Mouse (Mus musculus) midbrain, embryonic 12.5 days (tissue): ENCODE data around the gene Krt87. TPM values are rescaled to one million over a fixed set of nuclear protein-coding genes. Genes with fewer than 3 reads are reported as not detected.

ENCODE experiments used
- ATAC-seq: fragments of 200-750 bp; cut with Nextera tagmentation; 2 replicates; pipeline ENCODE4 v1.8.0; 2017; ENCODE audit warnings: low read depth, moderate TSS enrichment, moderate library complexity; ENCODE audit not compliant: low FRiP score
- H3K27ac ChIP-seq: fragments of 300-500 bp; sonication (generic); replicated peaks from 2 replicates; pipeline ENCODE4 v1.5.1; 2016; ENCODE audit warnings: mild to moderate bottlenecking
- H3K27me3 ChIP-seq: fragments of 300-500 bp; sonication (generic); 2 replicates; pipeline ENCODE4 v1.6.1; 2016; ENCODE audit warnings: mild to moderate bottlenecking
- H3K36me3 ChIP-seq: fragments of 300-500 bp; sonication (generic); 2 replicates; pipeline ENCODE4 v1.6.1; 2016
- H3K4me1 ChIP-seq: fragments of 300-500 bp; sonication (generic); 2 replicates; pipeline ENCODE4 v1.6.1; 2016
- H3K4me2 ChIP-seq: fragments of 300-500 bp; sonication (generic); replicated peaks from 2 replicates; pipeline ENCODE4 v1.6.1; 2016; ENCODE audit warnings: mild to moderate bottlenecking, moderate library complexity
- H3K4me3 ChIP-seq: fragments of 300-500 bp; sonication (generic); 2 replicates; pipeline ENCODE4 v1.5.1; 2016; ENCODE audit warnings: mild to moderate bottlenecking
- H3K9ac ChIP-seq: fragments of 300-500 bp; sonication (generic); replicated peaks from 2 replicates; pipeline ENCODE4 v1.6.1; 2016; ENCODE audit warnings: mild to moderate bottlenecking, moderate library complexity
- H3K9me3 ChIP-seq: fragments of 300-500 bp; sonication (generic); 2 replicates; pipeline ENCODE4 v1.6.1; 2016; ENCODE audit warnings: mild to moderate bottlenecking
- WGBS: fragments of 180-500 bp; shearing (Covaris S2); methylation state at CpG from one replicate; pipeline ENCODE4 v1.1.7; 2016; 5-methylcytosine and 5-hydroxymethylcytosine counted together
- polyA plus RNA-seq: library from polyadenylated mRNA; unstranded; fragments of >200 nt; fragmentation: Nextera tagmentation; extraction: Ambion mirVana; gene quantifications from 2 replicates; pipeline ENCODE4 v1.2.1, GENCODE M21; 2016

Gene Krt87
- polyA plus RNA-seq, 1 experiment from 2014 or later: 0.15 TPM

- Histone ChIP-seq H3K4me2 (no peak overlapping the region), H3K4me1 (0 out of 2 replicates have a peak, but pooled peaks cover 2% of the 10 kb centered on the region), H3K4me3 (no peak overlapping the region), H3K27me3 (peaks cover 36% of the 10 kb centered on the region), H3K27ac (no peak overlapping the region), H3K9me3 (no peaks in the 10 kb centered on the region), H3K36me3 (no peaks in the 10 kb centered on the region), H3K9ac (no peak overlapping the region)
- WGBS: 51% methylated on average over 7 of the region's 7 CpGs
- no peak for ATAC-seq
Observed at GRCm38 (mm10) chr15:101413916-101414635, 24.5 kb downstream of the Krt87 start.

GRCm38 (mm10) chr15:101412188-101412587, 26.4 kb downstream of the Krt87 start:
- 29% methylated on average over 31 of the region's 31 CpGs for WGBS
- peaks cover 36% of the 10 kb centered on the region for H3K27me3 ChIP-seq
- H3K4me1 ChIP-seq: 0 out of 2 replicates have a peak, but pooled peaks cover 2% of the 10 kb centered on the region
- no peak overlapping the region for H3K27ac ChIP-seq
- H3K36me3 ChIP-seq: no peaks in the 10 kb centered on the region
- no peak overlapping the region for H3K9ac ChIP-seq
- no peaks in the 10 kb centered on the region for H3K9me3 ChIP-seq
- no peak for ATAC-seq
- no peak overlapping the region for H3K4me3 ChIP-seq
- H3K4me2 ChIP-seq: no peak overlapping the region

GRCm38 (mm10) chr15:101410775-101411174, 27.8 kb downstream of the Krt87 start, which contains the start of gene Krt7:
Gene Krt7 (plus strand): TSS chr15:101411043.
- Histone ChIP-seq H3K27me3 (peaks cover 36% of the 10 kb centered on the region), H3K27ac (no peak within 1 kb of the TSS), H3K9ac (no peak within 1 kb of the TSS), H3K4me3 (no peak within 1 kb of the TSS), H3K9me3 (no peaks in the 10 kb centered on the region), H3K36me3 (no peaks in the 10 kb centered on the region), H3K4me1 (0 out of 2 replicates have a peak, but pooled peaks cover 2% of the 10 kb centered on the region), H3K4me2 (no peak within 1 kb of the TSS)
- WGBS: 51% methylated on average over 2 of the region's 2 CpGs
- ATAC-seq: no peak

- ATAC-seq: no peak
- no peak overlapping the region for H3K9ac ChIP-seq
- no peak overlapping the region for H3K4me3 ChIP-seq
- no peak overlapping the region for H3K4me2 ChIP-seq
- no peaks in the 10 kb centered on the region for H3K4me1 ChIP-seq
- no peaks in the 10 kb centered on the region for H3K36me3 ChIP-seq
- H3K9me3 ChIP-seq: no peaks in the 10 kb centered on the region
- H3K27me3 ChIP-seq: no peaks in the 10 kb centered on the region
- 87% methylated on average over 8 of the region's 8 CpGs for WGBS
- no peak overlapping the region for H3K27ac ChIP-seq
Observed at GRCm38 (mm10) chr15:101398269-101398668, 40.3 kb downstream of the Krt87 start.

GRCm38 (mm10) chr15:101397683-101398082, 40.9 kb downstream of the Krt87 start:
- no peak overlapping the region for H3K4me3 ChIP-seq
- no peak for ATAC-seq
- H3K9ac ChIP-seq: no peak overlapping the region
- WGBS: 95% methylated on average over 2 of the region's 2 CpGs
- no peaks in the 10 kb centered on the region for H3K4me1 ChIP-seq
- no peaks in the 10 kb centered on the region for H3K9me3 ChIP-seq
- no peaks in the 10 kb centered on the region for H3K27me3 ChIP-seq
- H3K36me3 ChIP-seq: no peaks in the 10 kb centered on the region
- H3K4me2 ChIP-seq: no peak overlapping the region
- no peak overlapping the region for H3K27ac ChIP-seq

GRCm38 (mm10) chr15:101396921-101397320, 41.7 kb downstream of the Krt87 start:
- ATAC-seq: no peak
- H3K4me3 ChIP-seq: no peak overlapping the region
- no peaks in the 10 kb centered on the region for H3K4me1 ChIP-seq
- no peak overlapping the region for H3K9ac ChIP-seq
- no peaks in the 10 kb centered on the region for H3K9me3 ChIP-seq
- H3K27ac ChIP-seq: no peak overlapping the region
- no peak overlapping the region for H3K4me2 ChIP-seq
- H3K36me3 ChIP-seq: no peaks in the 10 kb centered on the region
- 79% methylated on average over 3 of the region's 3 CpGs for WGBS
- H3K27me3 ChIP-seq: no peaks in the 10 kb centered on the region

- Histone ChIP-seq H3K27ac (no peak overlapping the region), H3K36me3 (no peaks in the 10 kb centered on the region), H3K4me1 (no peaks in the 10 kb centered on the region), H3K27me3 (no peaks in the 10 kb centered on the region), H3K4me2 (no peak overlapping the region), H3K4me3 (no peak overlapping the region), H3K9ac (no peak overlapping the region), H3K9me3 (no peaks in the 10 kb centered on the region)
- 78% methylated on average over 7 of the region's 7 CpGs for WGBS
- no peak for ATAC-seq
Observed at GRCm38 (mm10) chr15:101396466-101396865, 42.1 kb downstream of the Krt87 start.

- no peak overlapping the region for H3K4me2 ChIP-seq
- no peak overlapping the region for H3K4me3 ChIP-seq
- no peak overlapping the region for H3K9ac ChIP-seq
- no peaks in the 10 kb centered on the region for H3K4me1 ChIP-seq
- no peak overlapping the region for H3K27ac ChIP-seq
- no peaks in the 10 kb centered on the region for H3K27me3 ChIP-seq
- no peaks in the 10 kb centered on the region for H3K9me3 ChIP-seq
- WGBS: 62% methylated on average over 7 of the region's 7 CpGs
- no peaks in the 10 kb centered on the region for H3K36me3 ChIP-seq
- ATAC-seq: no peak
Observed at GRCm38 (mm10) chr15:101394908-101395307, 43.7 kb downstream of the Krt87 start.

GRCm38 (mm10) chr15:101392251-101392650, 46.4 kb downstream of the Krt87 start:
- Histone ChIP-seq H3K9ac (no peak overlapping the region), H3K27ac (no peak overlapping the region), H3K4me1 (no peaks in the 10 kb centered on the region), H3K9me3 (no peaks in the 10 kb centered on the region), H3K27me3 (no peaks in the 10 kb centered on the region), H3K4me2 (no peak overlapping the region), H3K36me3 (no peaks in the 10 kb centered on the region), H3K4me3 (no peak overlapping the region)
- no peak for ATAC-seq
- WGBS: 89% methylated on average over 5 of the region's 5 CpGs

GRCm38 (mm10) chr15:101390203-101390602, 48.4 kb downstream of the Krt87 start:
- Histone ChIP-seq H3K9ac (no peak overlapping the region), H3K9me3 (no peaks in the 10 kb centered on the region), H3K27ac (no peak overlapping the region), H3K4me3 (no peak overlapping the region), H3K4me2 (no peak overlapping the region), H3K27me3 (no peaks in the 10 kb centered on the region), H3K4me1 (no peaks in the 10 kb centered on the region), H3K36me3 (no peaks in the 10 kb centered on the region)
- ATAC-seq: no peak
- 92% methylated on average over 5 of the region's 5 CpGs for WGBS

GRCm38 (mm10) chr15:101388034-101388541, 50.5 kb downstream of the Krt87 start:
- no peaks in the 10 kb centered on the region for H3K36me3 ChIP-seq
- no peaks in the 10 kb centered on the region for H3K27me3 ChIP-seq
- no peak overlapping the region for H3K4me3 ChIP-seq
- ATAC-seq: no peak
- H3K4me1 ChIP-seq: no peaks in the 10 kb centered on the region
- H3K27ac ChIP-seq: no peak overlapping the region
- no peaks in the 10 kb centered on the region for H3K9me3 ChIP-seq
- no peak overlapping the region for H3K9ac ChIP-seq
- no peak overlapping the region for H3K4me2 ChIP-seq
- WGBS: 66% methylated on average over 5 of the region's 5 CpGs

GRCm38 (mm10) chr15:101387176-101387575, 51.4 kb downstream of the Krt87 start:
- H3K4me3 ChIP-seq: no peak overlapping the region
- H3K4me2 ChIP-seq: no peak overlapping the region
- no peaks in the 10 kb centered on the region for H3K9me3 ChIP-seq
- no peak overlapping the region for H3K9ac ChIP-seq
- no peaks in the 10 kb centered on the region for H3K36me3 ChIP-seq
- WGBS: 65% methylated on average over 3 of the region's 3 CpGs
- H3K27ac ChIP-seq: no peak overlapping the region
- H3K27me3 ChIP-seq: no peaks in the 10 kb centered on the region
- no peaks in the 10 kb centered on the region for H3K4me1 ChIP-seq
- no peak for ATAC-seq
